Mouse (Mus musculus): Measurements from ENCODE around the gene Aig1.

- TF ChIP-seq CTCF (IDR thresholded peaks at IDR 0.05; ENCODE audit: control insufficient read depth, insufficient read depth, low read length): no peak
- no peak for TF ChIP-seq POLR2A (IDR thresholded peaks at IDR 0.05; ENCODE audit: borderline replicate concordance, control insufficient read depth, low read depth, low read length)
Measured at GRCm38 (mm10) chr10:13631796-13632195, 237.0 kb downstream of the Aig1 start.
